Mouse (Mus musculus) stomach, adult 2 months (tissue): Measurements from ENCODE around the gene Polr2e. TPM values are rescaled to one million over a fixed set of nuclear protein-coding genes. Genes with fewer than 3 reads are reported as not detected.

Source experiments
- polyA plus RNA-seq: library from polyadenylated mRNA; depleted of rRNA; stranded (reverse); fragments of >200 nt; gene quantifications from 2 replicates; pipeline ENCODE4 v1.2.3, GENCODE M21; 2012; rRNA removed

The Polr2e gene
- 51.4 and 57.1 TPM in 2 replicates for polyA plus RNA-seq

DNA sequence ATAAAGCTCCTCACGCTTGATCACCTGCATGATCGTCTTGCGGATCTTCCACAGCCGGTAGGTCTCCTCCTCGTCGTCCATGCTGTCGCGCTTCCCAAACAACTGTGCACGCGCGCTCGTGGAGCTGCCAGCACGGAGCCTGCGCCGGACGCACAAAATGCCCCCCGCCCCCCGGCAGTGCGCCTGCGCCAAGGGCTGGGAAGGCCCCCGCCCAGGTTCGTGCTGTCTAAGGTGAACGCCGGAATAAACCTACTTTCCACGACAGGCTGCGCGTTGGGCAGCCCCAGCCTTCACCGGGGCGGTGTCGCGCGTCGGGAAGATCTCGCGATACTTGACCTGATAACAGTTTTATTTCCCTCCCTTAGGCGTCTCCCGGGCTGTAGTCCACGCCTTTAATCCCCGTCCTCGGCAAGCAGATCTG is at the start of gene Polr2e:
Polr2e (minus strand) TSS at position 237 of the 421 bp plus-strand sequence.

GRCm38 (mm10) chr10:80047041-80047565 is 7.5 kb upstream of the Polr2e start, which contains the start of gene Gpx4:
TSS of gene Gpx4 (plus strand) at chr10:80047166.

GRCm38 (mm10) chr10:80016511-80016910 is 23.1 kb downstream of the Polr2e start, which contains the start of gene Arhgap45:
TSS of gene Arhgap45 (plus strand) at chr10:80016653.

DNA sequence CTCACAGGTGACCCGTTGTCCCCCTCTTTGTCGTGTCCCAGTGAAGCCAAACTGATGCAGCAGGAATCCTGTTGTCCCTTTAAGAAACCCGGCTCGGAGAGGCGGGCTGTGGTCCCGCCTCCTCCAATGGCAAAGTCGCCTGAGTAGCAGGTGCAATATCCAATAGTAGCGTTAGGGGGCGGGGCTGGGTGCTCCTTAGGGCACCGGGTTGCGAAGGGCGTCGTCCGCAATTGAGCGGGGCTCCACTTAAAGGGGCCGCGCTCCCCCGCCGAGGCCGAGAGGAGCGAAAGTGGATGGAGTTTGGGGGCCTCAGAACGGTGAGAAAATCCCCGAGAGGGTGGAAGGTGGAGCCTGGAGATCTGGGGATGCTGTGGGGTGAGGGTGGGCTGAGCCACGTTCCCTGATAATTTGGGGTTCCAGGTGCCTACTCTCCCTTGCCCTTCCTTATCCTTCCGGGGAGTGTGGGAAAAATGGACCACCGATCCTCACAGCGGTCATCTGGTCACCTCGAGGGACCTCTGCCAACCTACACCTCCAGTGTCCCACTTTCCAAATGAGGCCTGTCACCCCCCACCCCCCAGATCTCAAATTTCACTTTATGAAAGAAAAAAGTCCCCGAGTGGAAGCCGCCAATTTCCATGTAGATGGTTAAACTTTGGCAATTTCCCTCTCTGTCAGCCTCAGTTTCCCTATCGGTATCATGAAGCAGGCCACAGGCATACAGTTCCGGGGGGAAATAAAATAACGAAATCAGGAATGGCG is 43.1 kb downstream of the Polr2e start, which contains the start of gene Abca7:
Abca7 (plus strand) TSS at position 223 of the 762 bp plus-strand sequence.

DNA sequence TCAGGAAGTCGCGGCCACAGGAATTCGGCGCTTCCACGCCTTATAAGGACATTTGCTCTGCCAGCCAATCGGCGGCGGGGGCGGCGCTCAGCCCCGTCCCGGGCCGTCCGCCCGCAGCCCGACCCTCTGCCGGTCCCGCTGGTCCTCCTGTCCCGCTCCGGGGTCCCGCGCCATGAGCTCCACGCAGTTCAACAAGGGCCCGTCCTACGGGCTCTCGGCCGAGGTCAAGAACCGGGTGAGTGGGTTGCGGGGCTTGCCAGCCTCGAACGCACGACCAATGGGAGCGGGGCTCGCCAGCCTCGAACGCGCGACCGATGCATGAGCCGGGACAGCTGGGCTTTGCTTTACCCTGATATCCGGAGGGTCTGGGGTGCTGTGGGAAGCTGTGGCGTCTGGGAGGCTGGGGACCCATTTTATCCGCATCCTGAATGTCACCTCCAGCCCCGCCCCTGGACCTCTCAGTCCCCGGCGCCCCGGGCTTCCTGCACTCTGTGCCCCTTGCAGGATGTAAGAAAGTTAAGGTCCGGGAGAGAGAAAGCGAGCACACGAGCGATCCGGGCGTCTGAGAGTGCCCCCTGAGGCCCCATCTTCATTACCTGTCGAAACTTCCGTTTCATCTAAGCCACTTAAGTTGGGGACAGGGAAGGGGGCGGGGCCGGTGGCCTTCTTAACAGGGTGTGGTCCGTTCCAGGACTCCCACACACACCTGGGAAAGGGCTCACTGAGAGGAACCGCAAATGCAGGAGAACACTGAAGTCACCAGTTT is 50.9 kb downstream of the Polr2e start, which contains the start of gene Cnn2:
Cnn2 (plus strand) TSS at position 79 of the 766 bp plus-strand sequence.

Other genes starting within 250 kb of the Polr2e start
- 0.06 TPM in 1 of 2 replicates, not detected in the other for gene Prss57, start 248.8 kb downstream of the Polr2e start, polyA plus RNA-seq
- 22.1 and 34.0 TPM in 2 replicates for gene Palm, start 246.2 kb downstream of the Polr2e start, polyA plus RNA-seq
- 27.0 and 27.4 TPM in 2 replicates for gene Misp, start 218.8 kb downstream of the Polr2e start, polyA plus RNA-seq
- gene Ptbp1, start 185.4 kb downstream of the Polr2e start, polyA plus RNA-seq: 94.3 and 115 TPM in 2 replicates
- 0.53 and 0.74 TPM in 2 replicates for gene Prtn3, start 165.3 kb downstream of the Polr2e start, polyA plus RNA-seq
- 1.6 and 2.0 TPM in 2 replicates for gene Plppr3, start 165.2 kb downstream of the Polr2e start, polyA plus RNA-seq
- gene Elane, start 153.5 kb downstream of the Polr2e start, polyA plus RNA-seq: 0.06 TPM in 1 of 2 replicates, not detected in the other
- 72.2 and 178 TPM in 2 replicates for gene Cfd, start 148.9 kb downstream of the Polr2e start, polyA plus RNA-seq
- gene Med16, start 130.9 kb downstream of the Polr2e start, polyA plus RNA-seq: 32.6 and 42.6 TPM in 2 replicates
- not detected in 2 replicates for gene Gm26602, start 128.9 kb downstream of the Polr2e start, polyA plus RNA-seq
- gene Kiss1r, start 122.8 kb downstream of the Polr2e start, polyA plus RNA-seq: 7.4 and 9.7 TPM in 2 replicates
- gene R3hdm4, start 118.6 kb downstream of the Polr2e start, polyA plus RNA-seq: 255 and 260 TPM in 2 replicates
- 7.4 and 10.0 TPM in 2 replicates for gene Arid3a, start 112.8 kb downstream of the Polr2e start, polyA plus RNA-seq
- 24.7 and 30.0 TPM in 2 replicates for gene Wdr18, start 79.6 kb downstream of the Polr2e start, polyA plus RNA-seq
- gene Grin3b, start 69.1 kb downstream of the Polr2e start, polyA plus RNA-seq: 0.12 TPM in 1 of 2 replicates, not detected in the other
- 256 and 400 TPM in 2 replicates for gene Tmem259, start 55.5 kb downstream of the Polr2e start, polyA plus RNA-seq
- gene Cnn2, start 51.2 kb downstream of the Polr2e start, polyA plus RNA-seq: 68.4 and 74.9 TPM in 2 replicates
- 14.0 and 17.3 TPM in 2 replicates for gene Abca7, start 43.3 kb downstream of the Polr2e start, polyA plus RNA-seq
- gene Arhgap45, start 23.1 kb downstream of the Polr2e start, polyA plus RNA-seq: 6.0 and 9.1 TPM in 2 replicates
- gene Gpx4, start 7.4 kb upstream of the Polr2e start, polyA plus RNA-seq: 404 and 629 TPM in 2 replicates
- gene Sbno2, start 65.8 kb upstream of the Polr2e start, polyA plus RNA-seq: 25.7 and 25.9 TPM in 2 replicates
- gene Stk11, start 76.0 kb upstream of the Polr2e start, polyA plus RNA-seq: 89.6 and 104 TPM in 2 replicates
- gene Atp5d, start 98.8 kb upstream of the Polr2e start, polyA plus RNA-seq: 2,554 and 5,321 TPM in 2 replicates
- gene Cbarp, start 101.0 kb upstream of the Polr2e start, polyA plus RNA-seq: 18.7 and 25.0 TPM in 2 replicates
- gene Midn, start 108.5 kb upstream of the Polr2e start, polyA plus RNA-seq: 112 and 128 TPM in 2 replicates
- gene Cirbp, start 126.2 kb upstream of the Polr2e start, polyA plus RNA-seq: 45.7 and 52.7 TPM in 2 replicates
- 10.9 TPM in 2 replicates for gene 1600002K03Rik, start 133.1 kb upstream of the Polr2e start, polyA plus RNA-seq
- 4.5 and 6.8 TPM in 2 replicates for gene Efna2, start 139.7 kb upstream of the Polr2e start, polyA plus RNA-seq
- gene Mum1, start 186.6 kb upstream of the Polr2e start, polyA plus RNA-seq: 11.7 and 16.0 TPM in 2 replicates
- gene Ndufs7, start 209.3 kb upstream of the Polr2e start, polyA plus RNA-seq: 611 and 945 TPM in 2 replicates
- gene Gamt, start 221.2 kb upstream of the Polr2e start, polyA plus RNA-seq: 17.6 and 31.4 TPM in 2 replicates
- 56.6 and 62.6 TPM in 2 replicates for gene Dazap1, start 221.7 kb upstream of the Polr2e start, polyA plus RNA-seq